Mouse (Mus musculus) small intestine, adult 2 months (tissue): Measurements from ENCODE around the gene Tst. TPM values are rescaled to one million over a fixed set of nuclear protein-coding genes. Genes with fewer than 3 reads are reported as not detected.

Source experiments
- H3K27ac ChIP-seq: fragments of 200-500 bp; 2 replicates; pipeline ENCODE4 v1.5.1; 2012; ENCODE audit warnings: low read depth, low read length, control low read depth, inconsistent platforms; ENCODE audit not compliant: insufficient read depth
- H3K27me3 ChIP-seq: fragments of 200-500 bp; 2 replicates; pipeline ENCODE4 v1.6.1; 2012; ENCODE audit warnings: mild to moderate bottlenecking, moderate library complexity, low read length, inconsistent platforms; ENCODE audit not compliant: control insufficient read depth, insufficient read depth
- H3K36me3 ChIP-seq: fragments of 200-500 bp; 2 replicates; pipeline ENCODE4 v1.6.1; 2012; ENCODE audit warnings: mild to moderate bottlenecking, low read length, control low read depth, inconsistent platforms; ENCODE audit not compliant: control insufficient read depth, insufficient read depth
- H3K4me1 ChIP-seq: fragments of 200-500 bp; 2 replicates; pipeline ENCODE4 v1.6.1; 2012; ENCODE audit warnings: low read length, inconsistent platforms, mixed read lengths; ENCODE audit not compliant: control insufficient read depth, insufficient read depth, insufficient read length
- H3K4me3 ChIP-seq: fragments of 200-500 bp; 2 replicates; pipeline ENCODE4 v1.5.1; 2012; ENCODE audit warnings: low read depth, mild to moderate bottlenecking, control low read depth, inconsistent platforms, low read length, moderate library complexity
- CTCF ChIP-seq: fragments of 200-500 bp; IDR thresholded peaks from 2 replicates; pipeline ENCODE4 v1.5.1; 2012; ENCODE audit warnings: low read depth, mild to moderate bottlenecking, control low read depth, inconsistent platforms, low read length, moderate library complexity, mixed read lengths; ENCODE audit not compliant: insufficient replicate concordance, insufficient read length; ENCODE audit errors: extremely low read depth
- POLR2A ChIP-seq: fragments of 200-500 bp; IDR thresholded peaks from 2 replicates; pipeline ENCODE4 v1.6.1; 2012; ENCODE audit warnings: low read depth, mild to moderate bottlenecking, control low read depth, inconsistent platforms, low read length, moderate library complexity
- WGBS: fragments of 180-500 bp; shearing (Covaris S2); methylation state at CpG from one replicate; pipeline ENCODE4 v1.1.7; 2018; 5-methylcytosine and 5-hydroxymethylcytosine counted together
- polyA plus RNA-seq: library from polyadenylated mRNA; depleted of rRNA; stranded (reverse); fragments of >200 nt; gene quantifications from 2 replicates; pipeline ENCODE4 v1.2.3, GENCODE M21; 2012

Tst gene
- polyA plus RNA-seq, 1 experiment: 17.7 TPM

- Histone ChIP-seq H3K27me3 (peaks cover 4% of the 10 kb centered on the region; the same call in 1 of the 2 replicates), H3K4me3 (peak overlapping the region; percentile 0), H3K36me3 (no peaks in the 10 kb centered on the region), H3K4me1 (peaks cover 12% of the 10 kb centered on the region), H3K27ac (no peak overlapping the region)
- TF ChIP-seq POLR2A: no peak
- TF ChIP-seq CTCF: no peak
- WGBS: 15% methylated on average over 23 of the region's 23 CpGs
Measured at GRCm38 (mm10) chr15:78437237-78438017, 31.7 kb upstream of the Tst start.

GRCm38 (mm10) chr15:78436380-78437192 is 30.9 kb upstream of the Tst start:
- H3K4me3 ChIP-seq: peak overlapping the region; percentile 0; the same call in 1 of the 2 replicates
- H3K4me1 ChIP-seq: peaks cover 14% of the 10 kb centered on the region
- WGBS: 18% methylated on average over 30 of the region's 32 CpGs
- H3K36me3 ChIP-seq: no peaks in the 10 kb centered on the region
- TF ChIP-seq POLR2A (no peak), CTCF (no peak)
- no peak overlapping the region for H3K27ac ChIP-seq
- peaks cover 4% of the 10 kb centered on the region; the same call in 1 of the 2 replicates for H3K27me3 ChIP-seq

- no peak overlapping the region for H3K27ac ChIP-seq
- no peak overlapping the region for H3K4me3 ChIP-seq
- 91% methylated on average over 11 of the region's 11 CpGs for WGBS
- peaks cover 4% of the 10 kb centered on the region; the same call in 1 of the 2 replicates for H3K27me3 ChIP-seq
- peaks cover 17% of the 10 kb centered on the region for H3K4me1 ChIP-seq
- H3K36me3 ChIP-seq: no peaks in the 10 kb centered on the region
- TF ChIP-seq CTCF: no peak
- no peak for TF ChIP-seq POLR2A
Measured at GRCm38 (mm10) chr15:78435681-78436080, 30.0 kb upstream of the Tst start.

GRCm38 (mm10) chr15:78434896-78435520 is 29.3 kb upstream of the Tst start:
- H3K4me1 ChIP-seq: peaks cover 17% of the 10 kb centered on the region
- no peak overlapping the region for H3K27ac ChIP-seq
- H3K27me3 ChIP-seq: peaks cover 4% of the 10 kb centered on the region; the same call in 1 of the 2 replicates
- H3K4me3 ChIP-seq: no peak overlapping the region
- WGBS: 44% methylated on average over 6 of the region's 6 CpGs
- TF ChIP-seq CTCF: peak; percentile 54; the same call in 1 of the 2 replicates
- no peak for TF ChIP-seq POLR2A
- no peaks in the 10 kb centered on the region for H3K36me3 ChIP-seq

GRCm38 (mm10) chr15:78431541-78432121 is 25.9 kb upstream of the Tst start:
- no peaks in the 10 kb centered on the region for H3K36me3 ChIP-seq
- H3K4me3 ChIP-seq: no peak overlapping the region
- WGBS: 49% methylated on average over 7 of the region's 7 CpGs
- H3K27ac ChIP-seq: no peak overlapping the region
- peaks cover 4% of the 10 kb centered on the region for H3K4me1 ChIP-seq
- TF ChIP-seq POLR2A (no peak), CTCF (no peak)
- H3K27me3 ChIP-seq: peaks cover 16% of the 10 kb centered on the region

GRCm38 (mm10) chr15:78430874-78431273 is 25.2 kb upstream of the Tst start:
- Histone ChIP-seq H3K36me3 (no peaks in the 10 kb centered on the region), H3K27me3 (peaks cover 16% of the 10 kb centered on the region), H3K4me3 (no peak overlapping the region), H3K27ac (no peak overlapping the region), H3K4me1 (peaks cover 4% of the 10 kb centered on the region)
- no peak for TF ChIP-seq POLR2A
- TF ChIP-seq CTCF: no peak
- WGBS: 89% methylated on average over 10 of the region's 10 CpGs
